Mouse (Mus musculus): Measurements from ENCODE around the gene Epor.

- TF ChIP-seq CTCF (IDR thresholded peaks at IDR 0.05; ENCODE audit: low read depth, low read length) = no peak
- no peak for TF ChIP-seq POLR2A (IDR thresholded peaks at IDR 0.05; ENCODE audit: insufficient read depth, low read length)
- TF ChIP-seq EP300 (IDR thresholded peaks at IDR 0.05; ENCODE audit: insufficient read depth, low read depth, low read length) = 0 out of 2 replicates have a peak, but pooled peaks have one; percentile 10
These were observed 24.5 kb upstream of the Epor start for GRCm38 (mm10) chr9:21987592-21988342.

All from ES-Bruce4 (cell line).